Mouse (Mus musculus): Measurements from ENCODE around the gene Fgd2.

GRCm38 (mm10) chr17:29341591-29342003 lies 19.1 kb upstream of the Fgd2 start:
- TF ChIP-seq CTCF (IDR thresholded peaks at IDR 0.05; ENCODE audit: borderline replicate concordance, extremely low read depth, insufficient read depth, insufficient read length) (peak; percentile 35; the same call in 1 of the 2 replicates), POLR2A (IDR thresholded peaks at IDR 0.05; ENCODE audit: borderline replicate concordance, extremely low read depth, insufficient read depth, insufficient read length, poor library complexity, severe bottlenecking) (no peak)
